Mouse (Mus musculus) hematopoietic multipotent progenitor cell, adult 10-12 weeks (in vitro differentiated cells): ENCODE measurements around the gene Ctdsp1. TPM values are rescaled to one million over a fixed set of nuclear protein-coding genes. Genes with fewer than 3 reads are reported as not detected.

Source experiments
- polyA plus RNA-seq: library from polyadenylated mRNA; stranded (reverse); fragments of >175 nt; gene quantifications from 2 replicates; pipeline ENCODE4 v1.2.3, GENCODE M21; 2012; ENCODE audit warnings: low replicate concordance

The Ctdsp1 gene
- polyA plus RNA-seq = 329 and 559 TPM in 2 replicates

GRCm38 (mm10) chr1:74390924-74391748 lies at the start of gene Ctdsp1:
TSS of gene Ctdsp1 (plus strand) at chr1:74391509.

GRCm38 (mm10) chr1:74361812-74362211 lies 29.5 kb upstream of the Ctdsp1 start, which contains the start of gene Catip:
TSS of gene Catip (plus strand) at chr1:74362108.

GRCm38 (mm10) chr1:74374980-74375379 lies 16.3 kb upstream of the Ctdsp1 start, which contains the start of gene Slc11a1:
TSS of gene Slc11a1 (plus strand) at chr1:74375195.

GRCm38 (mm10) chr1:74408589-74409504 lies 17.5 kb downstream of the Ctdsp1 start, which contains the start of gene Vil1:
TSS of gene Vil1 (plus strand) at chr1:74409376.

Other genes starting within 250 kb of the Ctdsp1 start
- 7.7 and 9.4 TPM in 2 replicates for gene Cxcr2, start 237.5 kb upstream of the Ctdsp1 start, polyA plus RNA-seq
- not detected in 2 replicates for gene Cxcr1, start 196.9 kb upstream of the Ctdsp1 start, polyA plus RNA-seq
- gene Arpc2, start 155.4 kb upstream of the Ctdsp1 start, polyA plus RNA-seq = 565 and 1,536 TPM in 2 replicates
- gene Gpbar1, start 113.0 kb upstream of the Ctdsp1 start, polyA plus RNA-seq = 0.26 TPM in 1 of 2 replicates, not detected in the other
- gene Aamp, start 106.8 kb upstream of the Ctdsp1 start, polyA plus RNA-seq = 193 and 275 TPM in 2 replicates
- 82.5 and 148 TPM in 2 replicates for gene Pnkd, start 106.6 kb upstream of the Ctdsp1 start, polyA plus RNA-seq
- 74.4 and 110 TPM in 2 replicates for gene Tmbim1, start 85.9 kb upstream of the Ctdsp1 start, polyA plus RNA-seq
- 0.21 TPM in 1 of 2 replicates, not detected in the other for gene Catip, start 29.4 kb upstream of the Ctdsp1 start, polyA plus RNA-seq
- 164 and 251 TPM in 2 replicates for gene Slc11a1, start 16.3 kb upstream of the Ctdsp1 start, polyA plus RNA-seq
- not detected in 2 replicates for gene Vil1, start 17.9 kb downstream of the Ctdsp1 start, polyA plus RNA-seq
- gene Cnot9, start 114.5 kb downstream of the Ctdsp1 start, polyA plus RNA-seq = 6.1 and 9.1 TPM in 2 replicates
- gene Plcd4, start 151.4 kb downstream of the Ctdsp1 start, polyA plus RNA-seq = 0.06 TPM in 1 of 2 replicates, not detected in the other
- gene Usp37, start 152.8 kb downstream of the Ctdsp1 start, polyA plus RNA-seq = 0.54 and 6.1 TPM in 2 replicates
- 9.9 and 11.1 TPM in 2 replicates for gene Zfp142, start 196.7 kb downstream of the Ctdsp1 start, polyA plus RNA-seq
- gene Bcs1l, start 196.8 kb downstream of the Ctdsp1 start, polyA plus RNA-seq = 1.5 and 2.2 TPM in 2 replicates
- 13.7 and 14.3 TPM in 2 replicates for gene Rnf25, start 209.9 kb downstream of the Ctdsp1 start, polyA plus RNA-seq
- gene Stk36, start 209.9 kb downstream of the Ctdsp1 start, polyA plus RNA-seq = 0.08 and 0.25 TPM in 2 replicates